Comparison of ENCODE assay signal across 8 mouse cellular contexts in genomic region chr3:143742786-143743571, GRCm38 (mm10).
A peak's percentile ranks its signal among the peaks of the same experiment; 100 is the strongest.
DNase-seq lines count a peak whose midpoint lies in the region; ATAC-seq and TF ChIP-seq lines count a peak whose summit lies in the region.

No protein-coding gene starts in this region.

- H3K4me3 ChIP-seq in CH12.LX (replicated peaks in 1 of 3; ENCODE audit: low read depth in 2 of 3, low read length in 2 of 3, poor library complexity in 1 of 3) = peak overlapping the region in 1 of 3 experiments; percentile 53
- H3K4me3 ChIP-seq in kidney, embryonic 14.5 days (ENCODE audit: low read length) = no peak overlapping the region
- H3K4me3 ChIP-seq in liver, postnatal 0 days (ENCODE audit: low read depth, low read length) = peak overlapping the region; percentile 40

- H3K9ac ChIP-seq in CH12.LX (ENCODE audit: insufficient read depth, low read depth) = peak overlapping the region; percentile 14; the same call in 1 of the 2 replicates
- no peak overlapping the region for H3K9ac ChIP-seq in kidney, embryonic 14.5 days (ENCODE audit: low read depth, low read length)
- no peak overlapping the region for H3K9ac ChIP-seq in liver, postnatal 0 days (replicated peaks)

- 0 out of 2 replicates have a peak, but pooled peaks have one; percentile 11 for TF ChIP-seq EP300 in CH12.LX (IDR thresholded peaks at IDR 0.05; ENCODE audit: low read length)
- TF ChIP-seq EP300 in liver, postnatal 0 days (IDR thresholded peaks at IDR 0.05; ENCODE audit: low read depth) = no peak

- peak in 1 of 2 experiments; percentile 36; a peak in 2 of 4 replicates for TF ChIP-seq CTCF in CH12.LX (conservative IDR thresholded peaks at IDR 0.05 in 1 of 2, IDR thresholded peaks at IDR 0.05 in 1 of 2; ENCODE audit: low read depth in 2 of 2, low read length in 2 of 2)
- peak; percentile 40 for TF ChIP-seq CTCF in liver, postnatal 0 days (IDR thresholded peaks at IDR 0.05; ENCODE audit: low read depth)

- DNase-seq in adrenal gland, postnatal 14 days = peak; percentile 9
- no peak for DNase-seq in adrenal gland, adult 8-10 months
- DNase-seq in CH12.LX (ENCODE audit: extremely low read depth) = no peak
- DNase-seq in liver, postnatal 0 days = peak; percentile 31
- no peak for DNase-seq in right cerebral cortex, postnatal 4 days
- no peak for DNase-seq in ovary, adult 18-20 months (ENCODE audit: low spot score)
- DNase-seq in right cerebral cortex, postnatal 10 days (ENCODE audit: low spot score in 2 of 2) = no peak

- H3K27ac ChIP-seq in CH12.LX (ENCODE audit: insufficient read depth, low read depth) = no peak overlapping the region
- no peak overlapping the region; the same call in 1 of the 2 replicates for H3K27ac ChIP-seq in kidney, embryonic 14.5 days (ENCODE audit: low read depth, low read length)
- no peak overlapping the region for H3K27ac ChIP-seq in liver, postnatal 0 days (ENCODE audit: low read depth)

- 59% methylated on average over 17 of the region's 17 CpGs for WGBS in kidney, embryonic 14.5 days
- 52% methylated on average over 17 of the region's 17 CpGs for WGBS in liver, postnatal 0 days (ENCODE audit: insufficient replicate concordance)

- H3K79me2 ChIP-seq in CH12.LX (replicated peaks; ENCODE audit: control insufficient read depth, extremely low read depth, insufficient read depth, poor library complexity, severe bottlenecking) = no peaks in the 10 kb centered on the region

- TF ChIP-seq POLR2A in CH12.LX (IDR thresholded peaks at IDR 0.05; ENCODE audit: low read depth, low read length) = no peak

- peak overlapping the region; percentile 41 for H3K4me2 ChIP-seq in CH12.LX (ENCODE audit: insufficient read depth, low read depth, poor library complexity, severe bottlenecking)
- H3K4me2 ChIP-seq in kidney, embryonic 14.5 days (replicated peaks; ENCODE audit: low read depth, low read length) = peak overlapping the region; percentile 8; the same call in 1 of the 2 replicates
- H3K4me2 ChIP-seq in liver, postnatal 0 days (ENCODE audit: low read depth, low read length) = peak overlapping the region; percentile 58

- no peak; the same call in none of the 2 replicates for TF ChIP-seq RAD21 in CH12.LX (IDR thresholded peaks at IDR 0.05; ENCODE audit: low read depth, low read length)

- in situ Hi-C loops in CH12.LX (cut with MboI; ENCODE audit: low pct_ligation_motif_present, low pct_unique_long_range_greater_than_20kb, low sequenced_read_pairs) = no loop called here

- no peaks in the 10 kb centered on the region for H3K9me3 ChIP-seq in CH12.LX (replicated peaks; ENCODE audit: low read length)
- H3K9me3 ChIP-seq in kidney, embryonic 14.5 days (ENCODE audit: control insufficient read depth, low read length) = no peaks in the 10 kb centered on the region
- H3K9me3 ChIP-seq in liver, postnatal 0 days (ENCODE audit: low read length) = no peaks in the 10 kb centered on the region

- H3K4me1 ChIP-seq in CH12.LX (ENCODE audit: control insufficient read depth in 1 of 2, insufficient read depth in 2 of 2) = peaks cover 2% of the 10 kb centered on the region in 2 experiments; a peak in 1 of 4 replicates
- no peaks in the 10 kb centered on the region for H3K4me1 ChIP-seq in kidney, embryonic 14.5 days (ENCODE audit: control insufficient read depth, insufficient read depth, low read length)
- H3K4me1 ChIP-seq in liver, postnatal 0 days (ENCODE audit: insufficient read depth) = no peaks in the 10 kb centered on the region

- peak; percentile 66; the same call in 1 of the 2 replicates for ATAC-seq in kidney, embryonic 14.5 days (ENCODE audit: low FRiP score, low TSS enrichment)
- ATAC-seq in liver, postnatal 0 days = peak; percentile 80

- no peaks in the 10 kb centered on the region for H3K36me3 ChIP-seq in CH12.LX (replicated peaks in 1 of 2; ENCODE audit: control insufficient read depth in 1 of 2, insufficient read depth in 1 of 2, low read length in 1 of 2)
- H3K36me3 ChIP-seq in kidney, embryonic 14.5 days (ENCODE audit: control insufficient read depth, insufficient read depth, low read length) = no peaks in the 10 kb centered on the region
- H3K36me3 ChIP-seq in liver, postnatal 0 days (replicated peaks; ENCODE audit: insufficient read depth, low read length) = no peaks in the 10 kb centered on the region

- H3K27me3 ChIP-seq in CH12.LX (replicated peaks) = no peaks in the 10 kb centered on the region
- no peaks in the 10 kb centered on the region for H3K27me3 ChIP-seq in kidney, embryonic 14.5 days (ENCODE audit: control insufficient read depth, insufficient read depth, low read length)
- no peaks in the 10 kb centered on the region for H3K27me3 ChIP-seq in liver, postnatal 0 days (ENCODE audit: insufficient read depth, low read length)

- dilution Hi-C loops in CH12.LX (cut with MboI; ENCODE audit: extremely low pct_ligation_motif_present, extremely low pct_unique_long_range_greater_than_20kb, low sequenced_read_pairs) = no loop called here

TF ChIP-seq in CH12.LX, 34 proteins besides CTCF, POLR2A, EP300 and RAD21:
- TF ChIP-seq TCF12 (IDR thresholded peaks at IDR 0.05; ENCODE audit: low read depth, low read length) (peak; percentile 24; the same call in 1 of the 2 replicates), SMC3 (IDR thresholded peaks at IDR 0.05; ENCODE audit: low read depth, low read length) (peak; percentile 10; the same call in 1 of the 2 replicates), ZNF384 (IDR thresholded peaks at IDR 0.05; ENCODE audit: low read depth, low read length) (peak; percentile 90), MAX (IDR thresholded peaks at IDR 0.05; ENCODE audit: low read length) (no peak), MAZ (IDR thresholded peaks at IDR 0.05; ENCODE audit: low read depth, low read length) (peak; percentile 54; the same call in 1 of the 2 replicates), TBP (conservative IDR thresholded peaks at IDR 0.05; ENCODE audit: low read depth, low read length) (no peak), ELF1 (IDR thresholded peaks at IDR 0.05; ENCODE audit: low read depth, low read length) (peak; percentile 60), MXI1 (IDR thresholded peaks at IDR 0.05; ENCODE audit: low read depth, low read length) (peak; percentile 42; the same call in 1 of the 2 replicates), CHD2 (IDR thresholded peaks at IDR 0.05; ENCODE audit: low read length) (no peak)

Comparison
In these comparisons a context has a peak if more than half of its experiments do, and no peak if none do; other contexts are left out.
1. DNase-seq: peak in adrenal gland, postnatal 14 days (single experiment) and liver, postnatal 0 days (single experiment); none in adrenal gland, adult 8-10 months (single experiment), CH12.LX (single experiment), right cerebral cortex, postnatal 4 days (single experiment), ovary, adult 18-20 months (single experiment) and right cerebral cortex, postnatal 10 days (0 of 2).
2. H3K4me2 ChIP-seq: peak in every context shown above with its lines; median percentile 58 in liver, postnatal 0 days; 41 in CH12.LX; 8 in kidney, embryonic 14.5 days.